Mouse (Mus musculus) ZHBTc4 (cell line): ENCODE data around the gene Espn.

Experiments used
- DNase-seq: peaks from one replicate; pipeline ENCODE4 v3.0.0-alpha.2; 2011; ENCODE audit warnings: low read depth, low spot score

Espn gene

DNA sequence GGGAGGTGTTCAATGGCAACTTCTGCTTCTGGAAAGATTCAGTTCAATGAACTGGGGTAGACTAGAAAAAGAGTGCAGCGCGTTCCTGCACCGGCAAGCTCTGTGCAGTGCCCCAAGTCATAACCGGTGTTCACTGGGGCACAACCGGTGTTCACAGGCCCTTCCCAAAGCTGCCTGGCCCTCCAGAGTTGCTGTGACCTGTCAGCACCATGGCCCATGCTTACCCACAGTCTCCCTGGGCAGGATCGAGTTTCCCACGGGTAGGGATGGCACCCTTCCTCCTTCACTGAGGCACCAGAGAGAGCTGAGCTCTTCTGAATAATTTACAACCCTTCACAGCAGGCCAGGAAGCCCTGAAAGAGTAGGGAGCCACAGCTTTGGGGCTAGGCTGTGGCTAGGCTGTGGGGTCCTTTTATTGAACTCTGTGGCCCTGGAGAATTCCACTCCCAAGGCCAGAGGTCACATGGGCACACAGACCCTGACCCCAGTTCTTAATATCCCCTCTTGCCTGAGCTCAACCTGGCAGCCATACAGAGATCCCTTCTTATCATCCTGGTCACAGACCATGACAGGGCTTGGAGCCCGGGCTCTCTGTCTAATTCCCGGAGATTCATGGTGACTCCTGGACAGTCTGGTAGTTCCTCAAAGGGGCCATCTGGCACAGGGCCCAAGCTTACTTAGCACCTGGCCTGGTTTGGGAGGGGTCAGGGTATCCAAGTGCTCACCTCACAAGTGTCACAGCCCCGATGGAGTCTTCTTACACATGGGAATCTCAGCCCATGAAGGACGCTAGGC, 5.9 kb downstream of the Espn start:
- DNase-seq, result no peak

DNA sequence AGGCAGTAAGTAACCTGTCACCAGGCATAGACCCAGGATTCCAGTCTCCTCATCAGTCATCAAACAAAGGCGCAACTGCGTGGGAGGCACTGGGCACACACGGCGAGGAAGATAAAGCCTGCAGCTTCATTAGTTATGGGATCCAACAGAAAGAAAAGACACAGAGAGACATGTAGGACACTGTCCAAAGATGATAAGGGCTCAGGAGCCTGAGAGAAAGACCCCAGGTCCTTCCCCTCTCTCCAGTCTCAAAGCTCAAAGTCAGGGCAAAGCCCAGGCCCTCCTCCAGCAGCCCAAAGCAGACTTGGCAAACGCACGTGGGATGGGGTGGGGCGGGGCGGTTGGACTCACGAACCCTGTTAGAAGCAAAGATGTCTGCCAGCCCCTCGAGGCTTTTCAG, 6.7 kb downstream of the Espn start:
- no peak for DNase-seq

DNA sequence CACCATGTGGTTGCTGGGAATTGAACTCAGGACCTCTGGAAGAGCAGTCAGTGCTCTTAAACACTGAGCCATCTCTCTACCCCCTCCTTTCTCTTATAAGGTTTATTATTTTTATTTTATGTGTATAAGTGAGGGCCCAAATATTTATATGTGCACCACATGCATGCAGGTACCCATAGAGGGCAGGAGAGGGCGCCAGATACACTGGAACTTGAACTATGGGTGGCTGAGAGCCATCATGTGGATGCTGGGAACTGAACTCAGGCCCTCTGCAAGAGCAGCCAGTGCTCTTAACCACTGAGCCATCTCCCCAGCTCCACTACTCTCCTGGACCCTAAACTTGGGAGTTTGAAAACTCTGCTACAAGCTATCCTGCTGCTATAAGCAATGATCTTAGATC, 8.5 kb downstream of the Espn start:
- DNase-seq, result peak; percentile 50

DNA sequence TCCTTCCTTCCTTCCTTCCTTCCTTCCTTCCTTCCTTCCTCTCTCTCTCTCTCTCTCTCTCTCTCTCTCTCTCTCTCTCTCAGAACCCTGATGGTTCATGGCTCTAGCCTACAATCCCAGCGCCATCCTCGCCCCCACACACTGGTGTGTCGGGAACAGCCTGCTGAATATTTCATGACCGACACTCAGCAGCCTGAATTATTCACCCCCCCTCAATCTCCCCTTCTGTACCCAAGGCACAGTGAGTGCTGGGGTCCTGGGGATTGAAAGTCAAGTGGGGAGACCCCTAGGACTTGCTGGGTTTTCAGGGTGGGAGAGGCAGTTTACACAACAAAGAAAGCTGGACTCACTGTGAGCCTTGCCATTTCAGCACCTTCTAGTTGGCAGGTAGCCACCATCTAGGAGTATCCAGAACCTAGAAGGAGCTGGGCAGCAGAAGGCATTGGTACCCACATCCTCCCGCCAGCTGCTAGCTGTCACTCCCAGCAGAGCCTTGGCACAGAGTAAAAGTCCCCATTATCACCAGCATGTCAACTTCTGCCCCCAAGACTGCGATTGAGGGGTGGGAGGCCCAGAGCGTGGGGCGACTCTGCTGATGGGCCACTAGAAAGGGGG, 10.5 kb downstream of the Espn start:
- no peak for DNase-seq

DNA sequence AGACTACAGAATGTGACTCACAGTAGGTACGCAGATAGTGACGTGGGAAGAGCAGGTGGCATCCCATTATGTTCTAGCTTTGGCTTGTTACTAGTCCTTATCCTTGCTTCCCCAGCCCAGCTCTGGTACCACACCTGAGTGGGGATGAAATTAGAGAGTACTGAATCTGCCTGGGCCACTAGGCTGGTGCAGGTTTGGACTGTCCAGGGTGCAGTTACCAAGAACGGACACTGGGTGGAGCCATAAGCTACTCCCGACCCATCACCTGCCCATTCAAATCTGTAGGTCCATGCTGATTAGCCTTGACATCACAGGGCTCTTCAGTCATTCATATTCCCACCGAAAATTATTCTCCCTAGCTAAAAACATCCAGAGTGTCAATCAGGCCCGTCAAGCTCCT, 11.7 kb downstream of the Espn start:
- DNase-seq, result peak; percentile 73

DNA sequence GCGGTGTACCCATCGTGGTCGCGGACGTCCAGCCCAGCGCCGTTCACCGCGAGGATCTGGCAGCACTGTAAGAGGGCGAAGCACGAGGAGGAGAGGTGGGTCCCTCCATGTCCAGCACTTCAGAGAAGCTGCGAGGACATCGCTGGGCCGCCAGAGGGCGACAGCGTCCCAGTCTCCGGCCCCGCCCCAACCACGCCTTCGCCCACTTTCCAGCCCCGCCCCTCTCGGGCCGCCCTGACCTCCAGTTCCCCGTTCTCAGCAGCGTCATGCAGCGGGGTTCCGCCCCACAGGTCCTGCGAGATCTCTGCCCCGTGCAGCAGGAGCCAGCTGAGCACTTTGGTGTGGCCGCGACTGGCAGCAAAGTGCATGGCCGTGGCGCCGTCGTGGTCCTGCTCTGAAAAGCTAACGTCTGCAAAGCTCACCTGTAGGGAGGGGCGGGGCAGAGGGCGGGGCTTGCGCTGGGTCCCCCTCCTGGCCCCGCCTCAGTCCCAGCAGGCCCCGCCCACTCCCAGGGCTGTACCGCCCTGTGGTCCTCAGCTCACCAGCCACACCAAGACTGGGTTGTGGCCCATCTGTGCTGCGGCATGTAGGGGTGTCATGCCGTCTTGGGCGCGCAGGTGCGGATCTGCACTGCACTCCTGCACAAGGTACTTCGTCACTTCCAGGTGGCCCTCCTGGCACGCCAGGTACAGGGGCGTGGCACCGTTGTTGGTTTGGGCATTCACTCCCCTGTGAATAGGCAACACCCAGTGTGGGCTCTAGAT, 13.5 kb downstream of the Espn start:
- DNase-seq, result peak; percentile 92

DNA sequence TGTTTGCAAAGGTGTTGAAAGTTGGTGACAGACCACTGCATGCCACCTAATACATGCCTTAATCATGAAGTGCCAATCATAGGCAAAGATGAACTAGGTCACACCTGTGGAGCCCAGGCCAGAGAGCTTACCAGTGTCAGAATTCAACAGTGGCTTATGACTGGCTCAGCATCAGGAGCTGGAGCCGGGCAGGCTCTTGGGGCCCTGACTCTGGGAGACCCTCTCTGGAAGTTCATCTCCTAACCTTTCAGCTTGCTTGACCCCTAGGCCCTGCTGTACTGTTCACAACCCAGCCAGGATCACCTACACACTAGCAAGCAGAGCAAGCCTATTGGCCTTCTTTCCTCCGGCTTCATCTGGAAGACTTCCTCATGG, 15.3 kb downstream of the Espn start:
- no peak for DNase-seq

DNA sequence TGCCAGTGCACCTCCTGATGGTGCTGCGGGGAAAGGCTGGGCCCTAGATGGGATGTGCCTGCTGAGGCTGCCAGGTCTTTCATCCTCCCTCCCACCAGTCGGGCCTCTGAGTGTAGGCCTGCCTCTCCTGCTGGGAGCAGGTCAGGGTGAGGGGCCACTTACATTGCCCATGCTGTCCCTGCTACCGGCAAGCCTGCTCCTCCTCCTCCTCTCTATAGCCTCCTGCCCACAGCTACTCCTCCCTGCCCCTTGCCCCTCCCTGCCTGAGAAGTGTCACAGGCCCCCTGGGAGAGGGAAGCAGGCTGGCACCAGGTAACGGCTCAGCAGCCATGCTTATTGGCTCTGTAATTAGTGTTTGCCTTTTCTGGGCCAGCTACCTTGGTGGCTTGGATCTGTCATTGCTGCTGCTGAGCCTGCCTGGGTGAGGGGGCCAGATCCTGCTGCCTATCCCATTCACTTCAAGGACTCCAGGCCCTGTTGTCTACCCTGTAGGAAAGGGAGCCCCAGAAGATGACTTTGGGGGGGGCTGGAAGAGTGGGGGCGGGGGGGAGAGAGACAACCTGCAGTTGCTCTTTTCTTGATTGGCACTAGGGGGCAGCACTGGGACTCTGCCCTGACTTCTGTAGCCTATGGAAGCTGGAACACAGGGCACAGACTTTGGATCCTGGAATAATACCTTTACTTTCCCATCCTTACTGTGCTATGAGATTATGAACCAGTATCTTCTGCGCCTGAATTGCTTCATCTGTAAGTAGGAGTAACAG, 15.9 kb downstream of the Espn start:
- peak; percentile 65 for DNase-seq

DNA sequence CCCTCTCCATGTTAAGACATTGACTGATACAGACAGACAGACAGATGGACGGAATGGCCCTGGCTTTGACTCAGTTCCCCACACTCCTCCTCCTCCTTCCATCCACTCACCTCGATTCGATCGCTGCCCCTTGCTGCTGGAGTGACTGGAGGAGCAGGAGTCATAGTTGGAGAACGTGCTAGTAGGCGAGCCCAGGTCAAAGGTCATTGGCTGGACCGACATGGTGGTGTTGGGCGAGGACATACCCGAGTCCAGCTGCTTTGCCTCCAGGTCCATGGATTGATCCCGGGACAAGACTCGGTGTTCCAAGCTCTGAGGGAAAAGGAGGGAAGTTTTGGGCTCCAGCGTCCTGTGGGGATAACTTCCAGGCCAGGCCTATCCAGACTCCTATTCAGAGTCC, 16.8 kb downstream of the Espn start:
- DNase-seq, result no peak

DNA sequence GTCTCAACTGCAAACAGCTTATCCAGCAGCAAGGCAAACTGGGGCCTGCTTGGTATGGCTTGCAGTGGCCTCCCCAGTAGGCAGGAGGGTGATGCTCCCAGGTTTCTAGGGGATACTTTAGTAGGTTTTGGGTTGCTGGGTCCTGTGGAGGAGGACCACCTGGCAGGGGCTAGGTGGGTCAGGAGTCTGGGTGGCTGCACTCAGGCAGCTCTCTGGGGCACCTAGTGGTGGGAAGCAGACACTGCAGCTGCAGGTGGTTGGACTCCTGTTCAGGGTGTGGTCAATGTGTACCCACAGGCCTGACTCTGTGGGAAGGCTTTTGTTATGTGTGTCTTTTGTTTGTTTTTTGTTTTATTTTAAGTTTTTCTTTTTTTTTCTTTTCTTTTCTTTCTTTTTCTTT, 17.7 kb downstream of the Espn start:
- peak; percentile 86 for DNase-seq

DNA sequence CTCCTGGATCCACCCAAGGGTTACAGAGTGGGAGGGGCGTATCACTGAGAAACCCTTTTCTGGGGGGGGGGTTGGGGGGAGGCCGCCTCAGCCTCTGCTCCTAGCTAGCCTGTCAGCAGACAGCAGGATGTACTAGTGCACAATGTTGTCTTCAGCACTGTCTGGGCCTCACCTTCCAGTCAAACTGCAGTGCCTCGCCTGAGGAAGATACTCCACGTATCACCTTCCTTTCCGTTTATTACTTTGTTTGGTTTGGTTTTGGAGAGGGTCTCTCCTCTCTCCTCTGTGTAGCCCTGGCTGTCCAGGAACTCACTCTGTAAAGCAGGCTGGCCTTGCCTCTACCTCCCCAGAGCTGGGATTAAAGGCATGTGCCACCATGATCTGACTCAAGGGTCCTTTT, 19.0 kb downstream of the Espn start:
- no peak for DNase-seq

DNA sequence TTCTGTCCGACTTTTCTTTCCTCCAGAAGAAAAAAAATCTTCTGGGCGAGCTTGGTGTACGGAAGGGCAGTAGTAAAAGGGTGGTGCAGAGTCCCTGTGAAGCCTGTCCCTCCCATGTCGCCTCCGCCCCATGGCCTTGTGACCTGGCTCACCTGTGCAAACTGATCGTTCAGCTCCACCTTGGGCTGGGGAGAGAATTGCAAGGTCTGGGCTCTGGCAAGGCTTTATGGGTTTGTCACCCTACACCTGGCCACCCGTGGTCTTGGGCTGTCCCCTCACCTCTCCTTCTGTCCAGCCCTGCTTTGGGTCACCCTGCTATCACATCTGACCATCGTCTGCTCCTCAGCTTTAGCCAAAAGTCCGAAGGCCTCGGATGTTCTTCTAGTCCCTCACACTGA, 19.4 kb downstream of the Espn start:
- no peak for DNase-seq

DNA sequence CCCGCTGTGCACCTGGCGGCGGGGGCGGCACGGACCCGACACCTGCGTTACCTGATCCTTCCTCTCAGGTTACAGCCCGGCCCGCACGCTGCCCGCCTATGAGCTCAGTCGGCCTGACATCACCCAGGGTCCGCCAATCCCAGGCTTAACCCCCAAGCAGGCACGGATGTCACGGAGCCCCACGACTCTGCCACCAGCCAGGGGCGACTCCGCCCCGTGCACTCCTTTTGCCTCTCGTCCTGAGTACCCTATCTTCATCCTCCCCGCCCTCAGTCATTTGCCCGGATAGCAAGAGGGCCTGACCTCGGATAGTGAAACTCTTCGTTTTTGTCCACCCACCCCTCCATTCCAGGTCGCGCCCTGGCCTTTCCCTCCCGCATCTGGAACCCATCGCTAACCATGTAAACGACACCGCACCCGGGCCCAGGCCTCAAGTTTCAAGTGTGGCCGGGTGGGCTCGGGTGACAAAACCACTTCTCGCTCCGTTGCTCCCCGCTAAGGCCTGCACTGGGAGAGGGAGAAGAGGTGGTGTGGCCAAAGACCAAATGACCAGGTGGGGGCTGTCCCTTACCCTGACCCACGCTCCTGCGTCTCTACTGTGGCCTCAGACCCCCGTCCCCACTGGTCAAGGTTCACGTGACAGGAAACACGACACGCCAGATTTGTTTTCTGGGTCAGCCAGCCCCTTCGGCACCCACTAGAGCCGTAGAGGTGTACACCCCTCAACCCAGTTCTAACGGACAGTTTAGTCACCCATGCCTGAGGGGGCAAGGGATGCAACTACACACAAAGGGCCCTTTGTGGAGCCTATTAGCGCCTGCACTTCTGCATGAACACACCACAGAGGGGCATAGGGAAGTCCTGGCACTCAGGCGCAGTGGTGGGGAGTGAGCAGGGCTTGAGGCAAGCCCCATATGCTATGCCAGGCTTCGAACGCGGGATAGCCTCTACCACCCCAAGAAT, 20.1 kb downstream of the Espn start:
- DNase-seq, result peak; percentile 41

DNA sequence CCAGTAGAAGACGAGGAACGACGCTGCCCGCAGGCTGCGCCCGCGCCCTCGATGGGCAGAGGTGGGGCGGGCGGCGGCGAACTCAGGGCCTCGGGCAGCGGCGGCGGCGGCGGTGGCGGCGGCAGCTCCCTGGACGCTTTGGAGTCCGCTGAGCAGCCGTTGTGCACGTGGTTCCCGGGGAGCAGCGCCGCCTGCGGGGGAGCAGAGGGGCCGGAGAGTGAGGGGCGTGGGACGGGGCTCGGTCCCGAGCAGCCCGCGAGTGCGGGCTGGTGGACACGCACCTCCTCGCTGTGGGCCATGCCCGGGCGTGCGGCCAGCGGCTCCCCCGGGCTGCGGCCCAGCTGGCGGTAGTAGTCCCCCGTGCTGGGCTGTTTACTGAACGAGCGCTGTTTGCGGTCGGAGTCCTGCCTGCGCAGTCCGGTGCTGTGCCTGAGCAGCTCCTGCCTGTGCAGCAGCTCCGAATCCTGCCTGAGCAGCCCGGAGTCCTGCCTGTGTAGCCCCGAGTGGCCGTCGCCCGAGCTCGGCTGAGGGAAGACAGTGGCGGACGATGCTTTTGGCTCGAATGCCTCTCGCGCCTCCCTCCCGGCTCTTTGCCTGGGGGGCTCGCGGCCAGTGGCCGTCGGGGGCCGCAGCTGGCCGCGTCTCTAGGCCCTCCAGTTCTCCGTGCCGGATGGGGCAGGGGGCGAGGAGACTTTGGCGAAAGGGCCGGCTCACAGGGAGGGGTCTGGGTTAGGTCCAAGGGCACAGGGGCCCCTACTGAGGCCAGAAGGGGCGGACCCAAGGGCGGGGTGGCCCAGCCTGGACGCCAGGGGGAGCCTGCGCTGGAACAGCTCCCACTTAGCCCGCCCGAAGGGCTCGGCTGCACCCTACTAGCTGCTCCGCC, 21.2 kb downstream of the Espn start:
- peak; percentile 67 for DNase-seq

DNA sequence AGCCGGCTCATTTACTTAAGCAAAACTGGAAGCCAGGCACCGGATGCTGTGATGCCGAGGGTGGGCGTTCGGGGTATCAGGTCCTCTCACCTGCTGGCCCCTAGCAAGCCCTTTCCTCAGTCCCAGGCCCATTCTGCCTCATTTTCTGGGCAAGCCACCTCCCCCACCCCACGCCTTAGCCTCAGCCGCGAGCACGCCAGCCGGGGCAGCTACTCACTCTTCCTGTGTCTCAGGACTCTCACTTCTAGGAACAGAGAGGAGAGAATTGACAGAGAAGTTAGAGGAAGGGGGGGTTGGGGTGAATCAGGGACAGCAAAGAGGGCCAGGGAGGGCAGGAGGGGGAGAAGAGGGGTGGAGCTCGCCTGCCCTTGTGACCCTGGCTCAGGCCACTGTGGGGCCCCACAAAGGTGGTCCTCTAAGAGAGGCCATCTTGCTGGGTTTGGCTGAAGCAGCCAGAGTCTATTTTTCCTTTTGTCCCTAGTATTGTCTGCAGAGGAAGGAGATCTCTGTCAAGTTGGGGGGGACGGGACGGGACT, 22.7 kb downstream of the Espn start:
- DNase-seq, result no peak

DNA sequence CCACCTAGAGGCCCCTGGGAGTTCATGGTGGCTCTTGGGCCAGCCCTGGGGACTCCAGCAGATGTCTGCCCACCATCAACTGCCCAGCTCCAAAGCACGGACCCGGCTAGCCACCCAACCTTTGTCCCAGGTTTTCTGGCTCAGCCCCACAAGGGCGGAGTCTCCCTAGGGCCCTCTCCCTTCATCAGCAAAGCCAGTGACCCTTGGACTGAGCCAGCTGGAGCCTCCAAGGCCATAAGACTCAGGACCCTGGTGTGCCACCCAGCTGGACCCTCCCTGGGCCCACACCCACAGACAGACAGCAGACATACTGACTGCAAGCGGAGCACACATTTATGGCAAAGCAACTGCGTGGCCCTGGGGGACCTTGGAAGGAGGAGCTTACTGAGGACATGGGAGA, 23.4 kb downstream of the Espn start:
- no peak for DNase-seq

DNA sequence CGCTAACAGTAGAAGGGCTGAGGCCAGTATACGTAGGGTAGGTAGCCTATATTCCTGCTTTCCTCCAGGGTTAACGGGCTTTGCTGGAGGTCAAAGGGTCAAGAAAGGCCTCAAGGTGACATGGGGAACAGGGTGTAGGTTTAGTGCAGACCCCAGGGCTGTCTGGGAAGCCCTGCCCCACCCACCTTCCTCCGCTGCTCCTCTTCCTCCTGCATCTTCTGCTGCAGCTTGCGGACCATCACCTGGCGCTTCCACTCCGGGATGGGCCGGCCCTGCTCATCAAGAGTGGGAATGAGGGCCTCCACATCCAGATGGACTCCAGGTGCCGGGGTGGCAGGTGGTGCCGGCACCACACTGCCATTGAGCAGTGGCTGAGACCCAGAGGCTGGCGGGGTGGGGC, 24.3 kb downstream of the Espn start:
- DNase-seq, result no peak

DNA sequence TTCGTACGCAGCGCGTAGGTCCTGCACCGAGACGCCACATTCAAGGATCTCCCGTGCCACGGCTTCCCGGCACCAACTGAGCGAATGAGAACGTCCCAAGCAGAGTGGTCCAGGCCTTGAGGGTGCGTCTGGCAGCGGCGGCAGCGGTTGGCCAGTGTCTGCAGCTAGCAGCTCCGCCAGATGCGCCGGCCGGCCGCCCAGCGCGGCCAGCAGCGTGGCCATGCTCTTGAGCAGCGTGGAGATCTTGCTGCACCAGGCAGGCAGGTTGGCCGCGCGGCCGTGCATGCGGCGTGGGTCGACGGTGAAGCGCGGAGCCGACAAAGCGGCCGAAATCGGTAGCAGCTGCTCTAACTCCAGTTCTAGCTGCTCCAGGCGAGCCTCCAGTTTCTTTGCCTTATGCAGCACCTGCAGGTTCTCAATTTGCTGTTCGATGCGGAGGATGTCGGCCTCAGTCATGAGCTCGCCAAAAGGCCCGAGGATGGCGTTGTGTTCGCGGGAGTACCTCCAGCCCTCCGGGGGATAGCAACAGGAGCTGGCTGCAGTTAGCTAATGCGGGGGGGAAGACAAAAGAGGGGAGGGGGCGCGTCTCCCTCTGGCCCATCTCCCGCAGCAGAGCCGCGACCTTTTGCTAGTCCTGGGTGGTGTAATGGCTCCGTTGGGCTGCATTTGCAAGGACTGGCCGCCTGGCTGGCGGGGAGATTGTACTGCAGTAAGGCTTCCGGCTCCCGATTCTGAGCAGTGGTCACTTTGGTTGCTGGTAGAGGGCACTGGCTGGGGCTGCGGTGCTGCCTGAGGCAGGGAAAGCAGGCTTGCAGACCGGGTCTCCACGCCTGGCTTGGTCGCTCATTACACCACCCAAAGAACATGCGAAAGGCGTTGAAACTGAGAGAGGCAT, 25.9 kb downstream of the Espn start:
- peak; percentile 63 for DNase-seq
